Mouse (Mus musculus): ENCODE measurements around the gene Abcc1.

The Abcc1 gene

GRCm38 (mm10) chr16:14361362-14362098 lies at the start of gene Abcc1:
TSS of gene Abcc1 (plus strand) at chr16:14361558.
- peak; percentile 79 for DNase-seq (ENCODE audit: low read depth, low spot score)

DNA sequence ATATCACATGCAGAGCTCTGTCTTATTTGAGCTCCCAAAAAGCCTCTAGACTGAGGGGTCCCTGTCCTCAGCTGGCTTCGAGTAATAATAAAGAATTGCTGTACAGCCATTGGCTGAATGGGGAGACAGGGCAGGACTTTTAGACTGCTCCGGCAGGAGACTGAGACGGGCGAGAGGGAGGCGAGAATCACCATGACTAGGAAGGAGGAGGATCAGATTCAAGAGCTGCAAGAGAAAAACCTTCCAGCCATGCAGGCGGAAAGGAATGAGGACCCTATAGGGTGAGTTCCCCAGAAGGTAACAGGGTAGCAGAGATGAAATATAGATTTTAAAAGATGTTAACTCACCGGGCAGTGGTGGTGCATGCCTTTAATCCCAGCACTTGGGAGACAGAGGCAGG lies 48.4 kb upstream of the Abcc1 start:
- no peak for DNase-seq (ENCODE audit: low read depth, low spot score)

DNA sequence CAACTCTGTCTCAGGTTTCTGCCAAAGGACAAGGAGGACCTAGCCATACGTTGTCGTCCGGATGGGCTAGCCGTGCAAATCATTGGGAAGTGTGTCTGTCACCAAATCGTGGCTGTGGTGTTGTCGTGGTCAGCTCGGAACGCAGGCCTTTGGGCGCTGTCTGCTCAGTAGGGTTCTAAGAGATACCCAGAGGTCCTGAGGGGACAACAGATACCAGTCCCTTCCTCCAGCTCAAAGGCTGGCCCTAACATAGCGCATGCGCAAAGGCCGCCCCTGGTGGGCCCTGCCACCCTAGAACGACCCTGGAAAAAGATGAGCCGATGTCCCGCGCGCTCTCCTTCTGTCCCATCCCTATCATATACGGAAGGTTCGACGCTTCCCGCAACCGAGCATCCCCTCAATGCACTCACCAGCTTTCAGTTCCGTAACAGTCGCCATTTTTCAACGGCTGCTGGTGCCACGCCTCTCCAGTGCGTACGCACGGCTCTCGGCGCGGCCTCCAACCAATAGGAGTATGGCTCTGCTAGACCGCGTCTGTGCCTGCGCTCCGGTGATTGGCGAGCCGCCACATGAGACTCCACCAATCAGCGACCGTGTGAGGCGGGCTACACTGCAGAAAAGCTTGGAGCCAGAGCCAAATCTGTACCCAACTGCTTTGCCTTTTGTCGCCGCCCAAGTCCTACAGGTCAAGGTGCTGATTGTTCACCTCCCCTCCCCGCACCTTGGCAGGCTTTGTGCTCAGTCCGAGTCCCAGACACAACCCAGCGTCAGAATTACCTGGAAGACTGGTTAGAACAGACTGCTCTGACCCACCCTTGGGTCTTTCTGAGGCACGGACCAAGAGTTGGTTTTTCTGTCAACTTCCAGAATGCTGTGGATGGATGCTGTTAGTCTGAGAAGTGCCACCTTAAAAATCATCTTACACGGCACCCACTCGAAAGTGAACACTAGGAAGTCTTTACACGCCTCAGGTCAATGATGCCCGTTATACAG lies 44.2 kb upstream of the Abcc1 start, which contains the start of gene Fopnl:
Fopnl (minus strand) TSS at position 522 of the 993 bp plus-strand sequence.
- DNase-seq (ENCODE audit: low read depth, low spot score) = peak; percentile 98

DNA sequence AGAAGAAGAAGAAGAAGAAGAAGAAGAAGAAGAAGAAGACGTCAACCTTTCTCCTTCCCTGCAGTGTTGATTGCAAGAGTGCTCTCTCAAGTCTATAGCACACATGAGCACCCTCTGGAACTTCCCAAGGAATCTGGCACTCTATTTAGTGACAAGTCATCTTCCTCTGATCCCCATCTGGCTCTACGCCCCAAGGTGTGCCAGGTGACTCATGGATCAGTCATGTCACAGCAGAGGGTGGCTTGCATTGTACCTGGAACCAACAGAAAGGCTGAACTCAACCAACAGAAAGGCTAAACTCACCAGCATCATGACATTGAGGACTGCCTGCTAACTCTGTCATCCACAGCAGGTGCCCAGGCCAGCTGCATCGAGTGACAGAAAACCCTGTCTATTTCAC lies 41.7 kb upstream of the Abcc1 start:
- DNase-seq (ENCODE audit: low read depth, low spot score) = no peak

DNA sequence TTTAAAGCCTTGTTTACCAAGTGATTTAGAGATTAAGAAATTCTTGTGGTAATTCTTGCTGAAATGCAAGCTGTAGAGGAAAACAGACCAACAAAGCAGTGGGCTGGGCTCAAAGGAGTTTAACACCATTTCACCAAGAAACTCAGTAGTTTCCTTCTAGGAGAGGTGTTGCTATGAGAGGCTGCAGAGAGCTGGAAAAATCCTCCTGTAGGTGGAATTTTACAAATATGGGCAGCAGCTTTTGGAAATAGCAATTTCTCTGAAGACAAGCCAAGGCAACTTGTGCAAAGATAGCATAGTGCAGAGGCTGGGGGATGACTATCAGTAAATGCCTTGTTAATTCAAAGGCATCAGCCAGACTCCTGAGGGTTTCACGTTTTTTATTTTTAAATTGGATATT lies 40.9 kb upstream of the Abcc1 start:
- DNase-seq (ENCODE audit: low read depth, low spot score) = no peak

DNA sequence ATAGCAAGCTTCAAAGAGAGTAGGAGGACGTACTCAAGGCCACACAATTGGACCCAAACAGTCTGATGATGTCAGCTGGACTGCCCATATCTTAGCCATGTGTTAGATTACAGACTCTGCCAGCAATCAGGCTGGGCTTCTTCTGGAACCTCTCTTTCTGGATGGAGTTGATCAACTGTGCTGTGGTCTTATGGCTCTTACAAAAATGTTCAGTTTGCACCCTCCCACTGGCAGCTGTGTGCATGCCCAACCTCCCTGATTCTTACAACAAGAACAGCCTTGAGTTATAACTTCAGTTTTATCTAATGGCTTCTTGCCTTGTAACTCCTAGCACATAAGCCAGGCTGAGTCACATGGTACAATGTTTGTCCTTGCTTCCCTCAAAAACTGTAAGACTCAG lies 33.2 kb upstream of the Abcc1 start:
- no peak for DNase-seq (ENCODE audit: low read depth, low spot score)

DNA sequence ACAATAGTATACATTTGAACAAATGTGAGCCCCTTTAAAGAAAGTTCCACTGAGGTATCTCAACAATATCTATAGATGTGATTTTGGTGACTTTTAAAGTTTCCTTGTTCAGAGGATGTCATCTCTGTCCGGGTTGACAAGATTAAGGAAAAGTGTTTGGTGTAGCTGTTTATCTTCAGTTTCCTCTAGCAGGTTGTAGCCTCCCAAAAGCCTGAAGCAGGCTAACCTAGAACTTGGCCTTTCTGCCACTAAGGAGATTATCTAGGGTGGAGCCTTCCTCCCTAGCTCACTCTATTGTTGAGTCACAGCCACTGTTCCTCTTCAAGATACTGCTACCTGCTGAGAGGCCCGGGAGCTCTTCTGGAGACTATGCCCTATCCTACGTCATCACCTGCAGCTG lies 16.4 kb upstream of the Abcc1 start:
- DNase-seq (ENCODE audit: low read depth, low spot score) = no peak

- no peak for DNase-seq (ENCODE audit: low read depth, low spot score)
Observed at GRCm38 (mm10) chr16:14351571-14351970, 9.8 kb upstream of the Abcc1 start.

GRCm38 (mm10) chr16:14352234-14352633 lies 9.1 kb upstream of the Abcc1 start:
- DNase-seq (ENCODE audit: low read depth, low spot score) = no peak

GRCm38 (mm10) chr16:14352663-14353062 lies 8.7 kb upstream of the Abcc1 start:
- no peak for DNase-seq (ENCODE audit: low read depth, low spot score)

DNA sequence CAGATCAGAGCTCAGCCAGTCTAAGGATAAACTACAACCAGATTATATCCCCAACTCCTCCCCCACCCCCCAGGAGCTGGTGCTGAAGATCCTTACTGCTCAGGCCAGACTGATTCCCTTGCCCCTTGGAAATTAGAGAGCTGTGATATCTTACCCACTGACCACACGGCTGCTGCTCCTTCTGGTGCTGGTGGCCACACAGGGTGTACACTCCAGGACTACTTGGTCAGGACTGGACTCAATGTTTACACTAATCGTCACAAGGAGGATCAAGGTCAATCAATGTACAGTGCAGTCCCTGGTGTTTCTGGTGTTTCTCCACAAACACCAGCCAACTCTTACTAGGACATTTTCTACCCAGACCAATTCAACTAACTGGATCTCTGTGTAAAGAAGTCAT lies 3.5 kb upstream of the Abcc1 start:
- no peak for DNase-seq (ENCODE audit: low read depth, low spot score)

- DNase-seq (ENCODE audit: low read depth, low spot score) = no peak
Observed at GRCm38 (mm10) chr16:14358531-14358930, 2.8 kb upstream of the Abcc1 start.

DNA sequence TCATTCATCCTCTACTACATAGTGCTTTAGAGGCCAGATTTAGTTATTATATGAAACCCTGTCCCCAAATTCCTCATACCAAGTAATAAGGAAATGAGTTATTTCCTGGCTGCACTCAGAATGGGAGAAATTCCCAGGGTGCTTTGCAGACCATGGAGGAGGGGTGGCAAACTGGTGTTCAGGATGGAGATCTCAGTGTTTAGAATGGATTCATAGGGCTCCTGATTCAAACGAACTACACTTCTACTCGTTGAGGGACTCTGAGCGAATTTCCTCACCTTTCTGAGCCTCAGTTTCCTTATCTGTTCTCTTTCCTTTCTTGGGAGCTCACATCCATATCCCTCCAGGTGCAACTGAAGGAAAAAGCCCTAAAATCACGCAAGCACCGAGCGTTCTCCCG lies 427 bp upstream of the Abcc1 start:
- DNase-seq (ENCODE audit: low read depth, low spot score) = no peak

DNA sequence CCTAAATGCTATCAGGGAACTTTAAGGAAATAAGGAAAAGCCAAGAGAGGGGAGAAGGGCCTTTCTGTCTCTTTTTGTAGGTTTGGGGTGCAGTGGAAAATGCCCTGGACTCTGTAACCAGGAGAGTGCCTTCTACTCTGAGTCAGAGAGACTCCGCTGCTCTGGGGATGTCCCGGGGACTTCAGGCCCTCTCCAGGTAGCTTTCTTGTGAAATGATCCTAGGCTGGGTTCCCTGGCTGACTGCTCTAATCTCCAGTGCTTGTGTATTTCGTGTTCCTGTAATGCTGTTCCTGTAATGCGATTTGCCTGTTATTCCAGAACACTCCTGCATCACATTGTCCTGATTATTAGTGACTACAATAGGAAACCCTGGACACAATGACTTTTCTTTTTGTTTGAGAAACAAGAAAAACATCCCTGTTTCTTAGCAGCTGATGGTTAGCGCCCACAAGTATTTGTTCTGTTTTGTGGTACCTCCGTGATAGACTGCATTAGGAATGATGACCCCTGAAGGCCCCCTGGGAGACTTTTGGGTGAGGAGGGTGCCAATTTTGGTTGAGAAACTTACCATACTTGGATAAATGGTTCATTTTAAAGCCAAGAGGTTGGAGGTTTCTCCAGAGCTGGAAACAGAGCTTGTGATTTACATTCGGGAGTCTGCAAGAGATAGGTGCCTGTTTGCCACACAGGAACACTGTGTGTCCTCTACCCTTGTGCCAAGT lies 902 bp downstream of the Abcc1 start:
- DNase-seq (ENCODE audit: low read depth, low spot score) = no peak

GRCm38 (mm10) chr16:14363496-14363895 lies 2.1 kb downstream of the Abcc1 start:
- DNase-seq (ENCODE audit: low read depth, low spot score) = no peak

DNA sequence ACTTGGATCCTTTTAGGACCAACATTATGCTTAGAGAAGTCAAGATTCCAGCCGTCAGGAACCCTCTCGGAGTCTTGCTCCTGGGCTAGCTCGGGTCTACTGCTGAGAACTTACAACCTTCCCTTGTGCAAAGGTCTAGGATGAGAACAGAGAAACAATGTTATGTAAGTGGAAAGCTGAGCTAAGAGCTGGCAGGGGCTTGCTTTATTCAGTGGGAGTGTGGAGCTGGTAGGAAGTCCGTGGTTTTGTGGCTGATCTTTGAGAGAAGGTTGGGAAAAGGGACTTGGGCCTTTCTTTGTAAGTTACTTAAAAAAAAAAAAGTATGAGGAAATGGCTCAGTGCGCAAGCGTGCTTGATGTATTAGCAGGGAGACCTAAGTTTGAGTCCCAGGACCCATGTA lies 2.7 kb downstream of the Abcc1 start:
- DNase-seq (ENCODE audit: low read depth, low spot score) = no peak

GRCm38 (mm10) chr16:14365457-14365856 lies 4.1 kb downstream of the Abcc1 start:
- peak; percentile 11 for DNase-seq (ENCODE audit: low read depth, low spot score)

DNA sequence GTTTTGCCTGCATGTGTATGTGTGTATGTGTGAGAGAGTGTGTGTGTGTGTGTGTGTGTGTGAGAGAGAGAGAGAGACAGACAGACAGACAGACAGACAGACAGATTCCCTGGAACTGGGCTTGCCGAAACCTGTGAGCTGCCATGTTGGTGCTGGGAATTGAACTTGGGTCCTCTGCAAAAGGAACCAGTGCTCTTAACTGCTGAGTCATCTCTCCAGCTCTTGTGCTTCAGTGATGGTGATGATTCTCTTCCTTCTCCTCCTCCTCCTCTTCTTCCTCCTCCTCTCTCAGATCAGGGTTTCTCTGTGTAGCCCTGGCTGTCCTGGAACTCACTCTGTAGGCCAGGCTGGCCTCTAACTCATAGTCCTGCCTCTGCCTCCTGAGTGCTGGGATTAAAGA lies 4.7 kb downstream of the Abcc1 start:
- DNase-seq (ENCODE audit: low read depth, low spot score) = peak; percentile 12

GRCm38 (mm10) chr16:14371367-14371766 lies 10.0 kb downstream of the Abcc1 start:
- DNase-seq (ENCODE audit: low read depth, low spot score) = no peak

DNA sequence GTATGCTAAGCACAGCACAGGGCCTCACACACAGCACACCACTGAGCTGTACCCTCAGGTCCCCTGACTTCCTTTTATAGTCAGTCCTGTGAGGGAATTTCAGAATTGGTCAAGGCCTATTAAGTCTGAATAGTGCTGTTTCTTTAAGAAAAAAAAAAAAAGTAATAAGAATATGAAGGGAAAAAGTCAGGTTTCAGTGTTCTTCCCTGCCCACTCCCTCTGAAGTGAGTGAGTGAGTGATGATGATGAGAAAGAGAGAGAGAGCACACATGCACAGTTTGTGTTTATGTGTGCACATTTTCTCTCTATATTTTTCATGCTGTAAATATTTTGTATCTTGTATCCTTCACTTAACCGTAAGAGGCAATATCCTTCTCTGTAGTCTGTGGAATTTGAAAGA lies 11.0 kb downstream of the Abcc1 start:
- no peak for DNase-seq (ENCODE audit: low read depth, low spot score)

DNA sequence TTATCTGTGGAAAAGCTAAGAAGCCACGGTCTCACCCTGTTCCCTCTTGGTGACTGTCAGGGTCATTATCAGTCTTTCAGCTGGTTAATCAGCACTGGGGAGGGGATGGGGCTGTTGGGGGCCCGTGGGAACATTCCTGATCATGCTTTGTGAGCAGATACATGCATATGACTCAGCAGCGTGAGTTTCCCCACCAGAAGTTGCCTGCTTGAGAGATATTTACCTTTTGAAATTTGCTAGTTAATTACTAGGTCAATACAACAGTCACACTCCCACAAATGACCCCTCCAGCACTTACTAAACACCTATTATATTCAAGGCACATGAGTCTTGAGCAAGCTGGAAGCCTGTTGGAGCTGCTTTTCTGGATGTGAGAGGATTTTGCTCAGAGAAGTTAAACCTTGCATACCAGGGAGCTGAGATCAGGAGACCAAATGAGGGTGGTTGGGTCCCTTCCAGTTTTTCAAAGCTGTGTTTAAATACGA lies 11.5 kb downstream of the Abcc1 start:
- no peak for DNase-seq (ENCODE audit: low read depth, low spot score)

DNA sequence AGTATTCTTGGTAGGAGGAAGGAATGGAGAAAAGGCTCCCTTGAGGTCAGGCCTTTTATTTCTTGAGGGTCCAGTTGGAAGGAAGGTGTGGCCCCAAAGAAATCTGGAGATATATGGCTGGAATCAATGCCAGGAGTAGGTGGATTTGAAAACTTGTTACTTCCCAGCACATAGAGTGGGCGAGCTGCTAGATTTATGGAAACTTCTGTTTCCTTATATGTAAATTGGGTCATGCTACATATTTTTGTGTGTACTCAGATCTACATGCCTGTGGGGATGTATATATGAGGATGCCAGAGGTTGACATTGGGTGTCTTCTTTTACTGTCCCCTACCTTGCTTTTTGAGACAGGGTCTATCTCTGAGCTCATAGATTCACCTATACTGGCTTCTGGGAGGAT lies 14.6 kb downstream of the Abcc1 start:
- DNase-seq (ENCODE audit: low read depth, low spot score) = no peak

Measured in ZHBTc4 (cell line).